Mouse (Mus musculus) embryonic facial prominence, embryonic 15.5 days (tissue): ENCODE results near the gene Gprc5d. TPM values are rescaled to one million over a fixed set of nuclear protein-coding genes. Genes with fewer than 3 reads are reported as not detected.

ENCODE experiments used
- ATAC-seq: fragments of 200-750 bp; cut with Nextera tagmentation; 2 replicates; pipeline ENCODE4 v1.8.0; 2017; ENCODE audit warnings: low read depth, moderate TSS enrichment; ENCODE audit not compliant: insufficient number of reproducible peaks, low FRiP score, low TSS enrichment
- H3K27ac ChIP-seq: fragments of 300-500 bp; sonication (generic); replicated peaks from 2 replicates; pipeline ENCODE4 v1.5.1; 2015; ENCODE audit warnings: mild to moderate bottlenecking, inconsistent platforms
- H3K27me3 ChIP-seq: fragments of 300-500 bp; sonication (generic); 2 replicates; pipeline ENCODE4 v1.6.1; 2015; ENCODE audit warnings: inconsistent platforms
- H3K36me3 ChIP-seq: fragments of 300-500 bp; sonication (generic); 2 replicates; pipeline ENCODE4 v1.6.1; 2015; ENCODE audit warnings: mild to moderate bottlenecking, inconsistent platforms
- H3K4me1 ChIP-seq: fragments of 300-500 bp; sonication (generic); 2 replicates; pipeline ENCODE4 v1.6.1; 2015; ENCODE audit warnings: inconsistent platforms
- H3K4me2 ChIP-seq: fragments of 300-500 bp; sonication (generic); replicated peaks from 2 replicates; pipeline ENCODE4 v1.6.1; 2015; ENCODE audit warnings: mild to moderate bottlenecking, inconsistent platforms
- H3K4me3 ChIP-seq: fragments of 300-500 bp; sonication (generic); replicated peaks from 2 replicates; pipeline ENCODE4 v1.5.1; 2015; ENCODE audit warnings: mild to moderate bottlenecking, inconsistent platforms
- H3K9ac ChIP-seq: fragments of 300-500 bp; sonication (generic); 2 replicates; pipeline ENCODE4 v1.6.1; 2015; ENCODE audit warnings: inconsistent platforms
- H3K9me3 ChIP-seq: fragments of 300-500 bp; sonication (generic); replicated peaks from 2 replicates; pipeline ENCODE4 v1.6.1; 2016; ENCODE audit warnings: inconsistent platforms
- WGBS: fragments of 180-500 bp; shearing (Covaris S2); methylation state at CpG from one replicate; pipeline ENCODE4 v1.1.7; 2015; 5-methylcytosine and 5-hydroxymethylcytosine counted together
- polyA plus RNA-seq: library from polyadenylated mRNA; unstranded; fragments of >200 nt; fragmentation: Nextera tagmentation; extraction: Ambion mirVana; gene quantifications from 2 replicates; pipeline ENCODE4 v1.2.1, GENCODE M21; 2015

Gprc5d gene
- polyA plus RNA-seq, 1 experiment from 2014 or later: 2.8 TPM

DNA sequence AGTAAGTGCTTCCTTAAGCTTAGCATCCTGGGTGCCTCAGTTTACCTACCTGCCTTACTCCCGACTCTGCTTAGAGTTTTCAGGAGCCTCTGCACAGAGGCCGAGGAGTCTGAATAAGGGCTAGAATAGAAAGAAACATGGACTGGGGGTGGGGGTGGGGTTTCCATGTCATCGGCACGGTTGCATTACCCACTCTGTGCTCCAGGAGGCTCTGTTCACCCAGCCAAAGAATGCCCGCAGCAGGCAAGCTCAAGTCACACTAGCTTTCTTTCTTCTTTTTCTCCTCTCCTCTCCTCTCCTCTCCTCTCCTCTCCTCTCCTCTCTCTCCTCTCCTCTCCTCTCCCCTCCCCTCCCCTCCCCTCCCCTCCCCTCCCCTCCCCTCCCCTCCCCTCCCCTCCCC lies 32.2 kb upstream of the Gprc5d start:
- no peaks in the 10 kb centered on the region for H3K9me3 ChIP-seq
- no peaks in the 10 kb centered on the region for H3K36me3 ChIP-seq
- H3K27me3 ChIP-seq: no peaks in the 10 kb centered on the region
- 37% methylated on average over 5 of the region's 5 CpGs for WGBS
- H3K4me1 ChIP-seq: no peaks in the 10 kb centered on the region
- no peak overlapping the region for H3K27ac ChIP-seq
- H3K4me2 ChIP-seq: no peak overlapping the region
- no peak for ATAC-seq
- H3K4me3 ChIP-seq: no peak overlapping the region
- H3K9ac ChIP-seq: no peak overlapping the region

DNA sequence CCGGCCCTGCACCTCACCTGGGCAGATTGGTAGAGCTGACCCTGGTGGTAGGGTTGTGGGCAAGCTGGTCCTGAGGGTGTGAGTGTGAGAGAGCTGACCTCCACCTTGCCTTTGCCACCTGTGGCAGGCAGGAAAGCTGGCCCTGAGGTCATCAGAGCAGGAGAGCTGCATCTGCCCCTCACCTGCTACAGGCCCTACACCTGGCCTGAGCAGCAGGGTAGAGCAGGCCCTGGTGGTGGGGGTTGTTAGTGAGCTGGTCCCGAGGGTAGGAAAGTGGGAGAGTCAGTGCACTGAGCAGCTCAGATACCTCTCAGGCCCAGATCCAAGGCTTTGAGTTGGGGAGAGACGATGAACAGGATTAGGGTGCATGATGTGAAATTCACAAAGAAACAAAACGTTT lies 31.6 kb upstream of the Gprc5d start:
- no peak for ATAC-seq
- Histone ChIP-seq H3K27me3 (no peaks in the 10 kb centered on the region), H3K4me1 (no peaks in the 10 kb centered on the region), H3K4me2 (no peak overlapping the region), H3K9me3 (no peaks in the 10 kb centered on the region), H3K9ac (no peak overlapping the region), H3K4me3 (no peak overlapping the region), H3K36me3 (no peaks in the 10 kb centered on the region), H3K27ac (no peak overlapping the region)
- WGBS: 68% methylated on average over 4 of the region's 4 CpGs

DNA sequence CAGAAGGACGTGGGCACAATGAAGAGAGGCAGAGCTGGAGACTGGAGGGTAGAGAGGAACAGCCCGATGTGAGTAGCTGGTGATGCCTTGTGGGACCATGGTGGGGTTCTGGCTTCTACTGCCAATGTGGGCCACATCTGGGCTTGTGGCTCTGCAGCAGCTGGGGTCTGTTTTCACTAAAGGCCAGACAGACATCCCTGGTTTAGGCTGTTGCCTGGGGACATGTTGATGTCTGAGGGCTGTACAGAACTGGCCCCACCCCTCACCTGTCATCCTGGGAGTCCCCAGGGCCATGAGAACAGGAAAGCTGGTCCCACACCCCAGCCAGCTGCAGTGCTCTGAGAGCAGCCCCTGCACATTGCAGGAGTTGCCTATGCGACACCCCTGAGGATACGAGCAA lies 31.1 kb upstream of the Gprc5d start:
- WGBS: 58% methylated on average over 4 of the region's 4 CpGs
- H3K27ac ChIP-seq: no peak overlapping the region
- H3K4me2 ChIP-seq: no peak overlapping the region
- H3K4me1 ChIP-seq: no peaks in the 10 kb centered on the region
- no peaks in the 10 kb centered on the region for H3K27me3 ChIP-seq
- H3K9me3 ChIP-seq: no peaks in the 10 kb centered on the region
- no peak overlapping the region for H3K9ac ChIP-seq
- no peak for ATAC-seq
- H3K4me3 ChIP-seq: no peak overlapping the region
- H3K36me3 ChIP-seq: no peaks in the 10 kb centered on the region

DNA sequence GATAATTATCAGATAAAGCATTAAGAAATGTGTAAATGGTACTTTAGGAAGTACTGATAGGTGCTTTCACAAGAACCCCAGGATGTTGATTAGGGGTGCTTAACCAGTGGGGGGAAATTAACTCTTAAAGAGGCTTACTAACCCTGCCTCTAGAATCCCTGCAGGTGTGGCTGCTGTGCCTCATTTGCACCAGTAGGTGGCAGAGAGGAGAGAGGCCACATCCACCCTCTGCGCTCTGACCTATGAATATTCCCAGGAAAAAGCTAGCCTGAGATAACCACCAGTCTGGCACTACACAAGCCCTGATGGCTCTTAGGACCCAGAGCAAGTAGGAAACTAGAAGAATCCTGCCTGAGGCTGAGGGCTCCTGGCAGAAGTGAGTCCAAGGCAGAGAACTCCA lies 30.4 kb upstream of the Gprc5d start:
- Histone ChIP-seq H3K36me3 (no peaks in the 10 kb centered on the region), H3K4me1 (no peaks in the 10 kb centered on the region), H3K4me2 (no peak overlapping the region), H3K4me3 (no peak overlapping the region), H3K9ac (no peak overlapping the region), H3K27ac (no peak overlapping the region), H3K9me3 (no peaks in the 10 kb centered on the region), H3K27me3 (no peaks in the 10 kb centered on the region)
- 43% methylated on average over 1 of the region's 1 CpGs for WGBS
- no peak for ATAC-seq

DNA sequence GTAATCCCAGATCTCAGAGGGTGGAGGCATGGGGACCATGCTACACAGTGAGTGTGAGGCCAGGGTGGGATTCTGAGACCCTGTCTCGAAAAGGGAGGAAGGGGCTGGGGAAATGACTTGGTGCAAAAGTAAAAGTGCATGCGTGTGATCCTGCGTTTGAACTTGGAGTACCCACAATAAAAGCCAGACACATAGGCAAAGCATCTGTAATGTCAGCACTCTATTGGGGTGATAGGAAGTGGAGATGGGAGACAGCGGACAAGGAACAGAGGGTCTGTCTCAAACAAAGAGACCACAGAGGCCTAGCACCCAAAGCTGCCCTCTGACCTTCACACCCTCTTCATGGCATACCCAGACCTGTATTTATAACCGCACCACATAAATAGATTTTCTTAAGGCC lies 27.9 kb upstream of the Gprc5d start:
- Histone ChIP-seq H3K9me3 (no peaks in the 10 kb centered on the region), H3K27ac (no peak overlapping the region), H3K36me3 (no peaks in the 10 kb centered on the region), H3K4me2 (no peak overlapping the region), H3K9ac (no peak overlapping the region), H3K4me3 (no peak overlapping the region), H3K4me1 (peaks cover 3% of the 10 kb centered on the region; the same call in 1 of the 2 replicates), H3K27me3 (no peaks in the 10 kb centered on the region)
- no peak for ATAC-seq
- WGBS: 84% methylated on average over 5 of the region's 5 CpGs

DNA sequence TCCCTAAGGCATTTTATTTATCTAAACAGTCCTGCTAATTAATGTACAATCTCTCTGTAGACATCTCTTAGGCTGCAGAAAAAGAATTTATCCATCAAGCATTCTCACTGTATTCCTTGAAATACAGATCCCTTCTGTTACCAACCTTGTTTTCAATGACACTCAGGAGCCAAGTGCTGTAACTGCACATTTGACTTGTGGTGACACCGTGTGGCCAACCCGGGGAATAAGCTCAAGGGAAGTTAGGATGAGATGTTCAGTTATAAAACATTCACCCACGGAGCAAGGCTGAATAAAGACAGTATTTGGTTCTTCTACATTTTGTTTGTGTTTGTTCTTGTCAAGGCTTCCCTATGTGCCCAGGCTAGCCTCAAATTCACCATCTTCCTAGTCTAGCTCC lies 26.4 kb upstream of the Gprc5d start:
- Histone ChIP-seq H3K4me2 (no peak overlapping the region), H3K27me3 (no peaks in the 10 kb centered on the region), H3K27ac (no peak overlapping the region), H3K9ac (no peak overlapping the region), H3K4me1 (peaks cover 3% of the 10 kb centered on the region; the same call in 1 of the 2 replicates), H3K9me3 (no peaks in the 10 kb centered on the region), H3K36me3 (no peaks in the 10 kb centered on the region), H3K4me3 (no peak overlapping the region)
- WGBS: 3% methylated on average over 3 of the region's 3 CpGs
- ATAC-seq: no peak

DNA sequence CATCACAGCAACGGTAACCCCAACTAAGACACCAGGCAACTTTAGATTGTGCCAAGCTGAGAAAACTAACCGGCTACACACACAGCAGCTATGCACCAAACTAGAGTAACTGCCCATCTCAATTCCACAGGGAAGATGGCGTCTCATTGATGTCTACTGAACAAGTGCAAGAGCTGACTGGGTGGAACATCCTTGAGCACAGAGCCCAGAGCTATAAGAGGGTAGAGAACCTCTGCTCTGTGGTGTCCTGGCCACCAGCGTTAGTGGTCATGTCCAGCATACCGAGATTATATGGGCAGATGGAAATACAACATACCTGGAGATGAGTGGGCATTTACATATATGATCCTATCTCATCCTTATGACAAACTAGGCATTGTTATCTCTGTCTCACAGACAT lies 25.1 kb upstream of the Gprc5d start:
- WGBS: 94% methylated on average over 5 of the region's 5 CpGs
- Histone ChIP-seq H3K9me3 (no peaks in the 10 kb centered on the region), H3K27me3 (no peaks in the 10 kb centered on the region), H3K36me3 (no peaks in the 10 kb centered on the region), H3K4me2 (no peak overlapping the region), H3K4me3 (no peak overlapping the region), H3K4me1 (peaks cover 5% of the 10 kb centered on the region; the same call in 1 of the 2 replicates), H3K27ac (no peak overlapping the region), H3K9ac (no peak overlapping the region)
- ATAC-seq: no peak

DNA sequence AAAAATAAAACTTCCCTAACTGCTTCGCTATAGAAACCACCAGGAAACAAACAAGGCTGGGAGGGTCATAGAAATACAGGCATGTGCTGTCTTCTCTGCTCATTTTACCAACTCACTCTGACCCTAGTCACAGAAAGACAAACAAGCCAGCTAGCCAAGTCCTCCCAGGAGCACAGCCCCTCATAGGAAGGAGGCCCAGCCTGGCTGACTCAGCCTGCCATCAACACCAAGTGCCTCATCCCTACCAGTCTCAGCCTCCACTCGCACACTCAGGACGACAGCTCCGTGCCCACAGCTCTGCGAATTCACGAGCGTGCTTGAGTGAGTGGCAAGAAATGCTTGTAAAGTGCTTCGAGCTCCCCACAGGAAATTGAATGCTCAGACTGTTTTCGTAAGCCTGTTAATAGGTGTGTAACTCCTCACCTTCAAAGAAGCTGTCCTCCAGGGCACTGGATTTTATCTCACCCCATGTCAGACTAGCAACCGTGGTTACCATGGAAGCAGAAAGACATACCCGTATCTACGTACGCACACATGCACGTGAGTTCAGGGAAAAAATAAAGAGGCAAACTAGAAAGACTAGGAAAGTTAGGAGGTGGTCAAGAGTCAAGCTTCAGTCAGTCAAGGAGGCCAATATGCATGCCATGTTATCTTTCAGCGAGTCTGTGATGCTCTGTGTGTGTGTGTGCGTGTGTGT lies 23.5 kb upstream of the Gprc5d start:
- Histone ChIP-seq H3K4me3 (no peak overlapping the region), H3K9me3 (no peaks in the 10 kb centered on the region), H3K9ac (no peak overlapping the region), H3K36me3 (no peaks in the 10 kb centered on the region), H3K4me2 (no peak overlapping the region), H3K27me3 (no peaks in the 10 kb centered on the region), H3K27ac (no peak overlapping the region), H3K4me1 (peaks cover 15% of the 10 kb centered on the region)
- no peak for ATAC-seq
- 59% methylated on average over 16 of the region's 16 CpGs for WGBS

DNA sequence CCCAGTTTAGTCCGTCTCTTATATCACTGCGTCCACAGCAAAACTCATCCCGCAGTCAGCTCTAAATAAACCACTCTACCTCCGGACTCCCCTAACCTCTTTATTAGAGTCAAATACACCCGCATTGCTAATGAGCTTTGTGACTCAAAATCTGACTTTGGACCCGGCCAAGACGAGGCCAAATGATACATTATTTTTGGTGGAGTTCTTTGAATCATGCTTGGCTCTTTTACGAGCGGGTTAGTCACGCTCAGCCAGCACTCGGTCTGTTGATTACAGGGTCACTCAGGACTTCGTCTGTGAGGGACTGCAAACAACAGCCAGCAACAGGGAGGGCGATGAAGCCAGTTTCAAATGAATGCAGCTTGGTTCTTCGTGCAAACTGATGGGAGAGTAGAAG lies 20.7 kb upstream of the Gprc5d start:
- no peak for ATAC-seq
- Histone ChIP-seq H3K36me3 (no peaks in the 10 kb centered on the region), H3K4me3 (no peak overlapping the region), H3K9me3 (no peaks in the 10 kb centered on the region), H3K27me3 (no peaks in the 10 kb centered on the region), H3K4me2 (no peak overlapping the region), H3K4me1 (peaks cover 21% of the 10 kb centered on the region), H3K27ac (no peak overlapping the region), H3K9ac (no peak overlapping the region)
- 68% methylated on average over 14 of the region's 14 CpGs for WGBS

DNA sequence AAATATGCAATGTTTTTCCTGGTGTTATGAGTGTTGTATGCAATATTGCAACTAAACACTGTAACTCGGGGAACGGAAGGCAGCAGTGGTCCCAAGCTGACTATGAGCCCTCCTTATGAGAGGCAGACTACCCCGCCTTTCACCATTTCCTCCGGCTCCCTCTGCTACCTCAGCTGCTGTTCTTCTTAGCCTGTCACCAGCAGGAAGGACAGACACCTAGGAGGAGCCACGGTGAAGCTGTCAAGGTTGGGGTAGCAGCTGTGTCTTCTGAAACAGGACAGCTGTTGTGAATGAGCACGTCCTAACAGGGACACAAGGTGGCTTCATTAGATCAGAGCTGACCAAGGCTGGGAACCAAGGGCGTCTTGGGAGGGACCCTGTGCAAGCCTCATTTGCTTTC lies 20.1 kb upstream of the Gprc5d start:
- Histone ChIP-seq H3K4me1 (peaks cover 21% of the 10 kb centered on the region), H3K36me3 (no peaks in the 10 kb centered on the region), H3K9ac (no peak overlapping the region), H3K27me3 (no peaks in the 10 kb centered on the region), H3K9me3 (no peaks in the 10 kb centered on the region), H3K4me3 (no peak overlapping the region), H3K4me2 (no peak overlapping the region), H3K27ac (no peak overlapping the region)
- WGBS: 79% methylated on average over 7 of the region's 7 CpGs
- no peak for ATAC-seq

DNA sequence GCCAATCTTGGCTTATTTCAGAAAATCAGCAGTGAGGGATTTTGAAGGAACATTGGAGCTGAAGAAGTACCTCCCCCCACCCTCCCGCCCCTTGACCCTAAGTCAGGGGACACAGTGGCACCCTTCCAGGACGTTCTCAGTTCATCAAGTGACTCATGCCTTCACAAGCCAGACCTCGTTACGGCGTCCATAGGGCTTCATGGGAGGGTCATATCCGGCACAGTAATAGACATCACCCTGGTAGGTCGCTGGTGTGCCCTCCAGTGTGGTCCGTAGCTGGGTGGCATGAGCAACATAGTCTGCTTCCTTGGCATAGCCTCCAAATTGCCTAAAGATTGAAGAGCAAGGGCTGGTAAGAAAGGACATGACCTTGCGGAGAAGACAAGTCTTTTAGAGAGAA lies 19.7 kb upstream of the Gprc5d start:
- Histone ChIP-seq H3K27me3 (no peaks in the 10 kb centered on the region), H3K4me1 (peaks cover 21% of the 10 kb centered on the region), H3K9me3 (no peaks in the 10 kb centered on the region), H3K9ac (no peak overlapping the region), H3K4me2 (no peak overlapping the region), H3K36me3 (no peaks in the 10 kb centered on the region), H3K27ac (no peak overlapping the region), H3K4me3 (no peak overlapping the region)
- no peak for ATAC-seq
- 84% methylated on average over 9 of the region's 9 CpGs for WGBS

DNA sequence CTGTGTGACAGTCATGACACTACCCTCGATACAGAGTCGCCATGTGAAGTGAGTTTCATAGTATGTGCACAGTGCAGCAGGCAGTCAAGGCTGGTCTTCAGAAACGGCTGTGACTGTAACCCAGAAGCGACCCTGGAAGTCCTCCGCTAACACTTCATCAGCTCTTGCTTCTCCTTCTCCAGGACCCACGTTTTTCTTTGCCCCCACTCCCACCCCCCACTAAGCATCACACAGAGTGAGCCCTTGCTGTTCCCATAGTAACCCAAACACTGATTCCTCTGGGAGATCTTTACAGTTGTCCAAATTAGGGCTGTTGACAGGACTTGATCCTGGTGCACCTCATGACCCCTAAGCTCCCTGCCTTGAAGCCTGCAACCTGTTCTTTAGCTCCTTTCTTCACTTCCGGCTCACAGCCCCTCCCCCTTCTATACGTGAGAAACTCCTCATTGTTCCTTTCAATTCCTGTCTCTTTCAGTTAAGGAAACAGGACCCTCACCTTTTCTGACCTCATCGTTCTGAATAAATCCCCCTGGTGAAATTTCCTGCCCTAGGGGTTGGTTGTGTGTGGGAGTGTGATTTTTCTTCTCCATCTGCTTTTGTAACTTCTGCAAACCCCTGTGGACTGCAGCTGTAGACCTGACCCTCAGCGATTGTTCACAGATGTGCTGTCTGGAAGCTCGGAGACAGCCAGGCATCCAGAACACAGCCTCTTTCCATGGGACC lies 18.5 kb upstream of the Gprc5d start:
- Histone ChIP-seq H3K9me3 (no peaks in the 10 kb centered on the region), H3K4me3 (no peak overlapping the region), H3K4me1 (peaks cover 21% of the 10 kb centered on the region), H3K36me3 (no peaks in the 10 kb centered on the region), H3K9ac (no peak overlapping the region), H3K4me2 (no peak overlapping the region), H3K27me3 (no peaks in the 10 kb centered on the region), H3K27ac (0 out of 2 replicates have a peak overlapping the region, but pooled peaks have one; percentile 34)
- ATAC-seq: peak; percentile 39; the same call in 1 of the 2 replicates
- 24% methylated on average over 11 of the region's 11 CpGs for WGBS
